ENCODE assay signal across 7 mouse cellular contexts in genomic region chr12:21680026-21680425, GRCm38 (mm10).
A peak's percentile ranks its signal among the peaks of the same experiment; 100 is the strongest.
DNase-seq lines count a peak whose midpoint lies in the region; TF ChIP-seq lines count a peak whose summit lies in the region.
"Not testable (repeated sequence)": the region's sequence is repeated elsewhere in the genome, so short reads cannot be mapped to it uniquely, and the experiment has no call there.

No protein-coding gene starts in this region.

- TF ChIP-seq EP300 in MEL (IDR thresholded peaks at IDR 0.05; ENCODE audit: low read depth in 1 of 2, low read length in 2 of 2); heart, adult 2 months (IDR thresholded peaks at IDR 0.05; ENCODE audit: insufficient read depth, low read depth, low read length): not testable (repeated sequence)

- not testable (repeated sequence) for H3K9me3 ChIP-seq in MEL (replicated peaks; ENCODE audit: insufficient read depth, low read length)

- TF ChIP-seq CTCF in MEL (IDR thresholded peaks at IDR 0.05 in 2 of 3, conservative IDR thresholded peaks at IDR 0.05 in 1 of 3; ENCODE audit: control insufficient read depth in 1 of 3, insufficient read depth in 1 of 3, low read depth in 2 of 3, low read length in 3 of 3, poor library complexity in 1 of 3, severe bottlenecking in 1 of 3), result not testable (repeated sequence)
- TF ChIP-seq CTCF in heart, adult 2 months (IDR thresholded peaks at IDR 0.05), result peak; percentile 49

- not testable (repeated sequence) for H3K9ac ChIP-seq in MEL (ENCODE audit: control insufficient read depth, low read depth, low read length, poor library complexity, severe bottlenecking); heart, adult 2 months (ENCODE audit: low read depth, low read length)

- H3K4me1 ChIP-seq in MEL (ENCODE audit: control insufficient read depth in 1 of 2, insufficient read depth in 2 of 2, low read length in 2 of 2); heart, adult 2 months (ENCODE audit: control insufficient read depth, insufficient read depth, low read length): not testable (repeated sequence)

- peak; percentile 1 for DNase-seq in MEL (ENCODE audit: low read depth, low spot score)
- peak; percentile 50 for DNase-seq in adrenal gland, postnatal 10 days
- peak in 1 of 2 experiments; percentile 20 for DNase-seq in heart, adult 2 months
- DNase-seq in kidney, adult 18-20 months, result peak; percentile 22
- DNase-seq in kidney, postnatal 4 days, result peak; percentile 13 to 27
- peak; percentile 50 for DNase-seq in lung, postnatal 36 days
- DNase-seq in urinary bladder, postnatal 14 days (ENCODE audit: low spot score), result peak; percentile 15

- intact Hi-C loops in heart, adult 2 months (cut with DNase I), result not testable (repeated sequence)

- WGBS in heart, adult 2 months, result 39% methylated on average over 3 of the region's 4 CpGs

- not testable (repeated sequence) for TF ChIP-seq RAD21 in MEL (IDR thresholded peaks at IDR 0.05; ENCODE audit: low read depth, low read length)

- H3K27me3 ChIP-seq in MEL (ENCODE audit: control insufficient read depth in 1 of 2, insufficient read depth in 2 of 2, low read length in 2 of 2); heart, adult 2 months (ENCODE audit: control insufficient read depth, insufficient read depth, low read length): not testable (repeated sequence)

- H3K27ac ChIP-seq in MEL (ENCODE audit: control insufficient read depth, low read depth, low read length); heart, adult 2 months: not testable (repeated sequence)

- not testable (repeated sequence) for H3K36me3 ChIP-seq in MEL (ENCODE audit: control insufficient read depth in 1 of 2, insufficient read depth in 2 of 2, low read length in 2 of 2); heart, adult 2 months (ENCODE audit: control insufficient read depth, insufficient read depth, low read length)

- H3K4me3 ChIP-seq in MEL (ENCODE audit: control insufficient read depth in 1 of 2, insufficient read depth in 1 of 2, low read depth in 2 of 2, low read length in 2 of 2); heart, adult 2 months: not testable (repeated sequence)

- not testable (repeated sequence) for TF ChIP-seq POLR2A in MEL (IDR thresholded peaks at IDR 0.05; ENCODE audit: control insufficient read depth in 1 of 2, insufficient read depth in 1 of 2, low read depth in 1 of 2, low read length in 2 of 2, poor library complexity in 1 of 2); heart, adult 2 months (IDR thresholded peaks at IDR 0.05; ENCODE audit: insufficient read depth, low read depth, low read length)

- not testable (repeated sequence) for H3K79me2 ChIP-seq in MEL (ENCODE audit: control insufficient read depth, insufficient read depth, low read length, poor library complexity); heart, adult 2 months (replicated peaks; ENCODE audit: control insufficient read depth, insufficient read depth, low read length)
